Mouse (Mus musculus): ENCODE results near the gene St3gal3. TPM values are rescaled to one million over a fixed set of nuclear protein-coding genes. Genes with fewer than 3 reads are reported as not detected.

Gene St3gal3
- polyA plus RNA-seq, 1 experiment, result 8.9 TPM

DNA sequence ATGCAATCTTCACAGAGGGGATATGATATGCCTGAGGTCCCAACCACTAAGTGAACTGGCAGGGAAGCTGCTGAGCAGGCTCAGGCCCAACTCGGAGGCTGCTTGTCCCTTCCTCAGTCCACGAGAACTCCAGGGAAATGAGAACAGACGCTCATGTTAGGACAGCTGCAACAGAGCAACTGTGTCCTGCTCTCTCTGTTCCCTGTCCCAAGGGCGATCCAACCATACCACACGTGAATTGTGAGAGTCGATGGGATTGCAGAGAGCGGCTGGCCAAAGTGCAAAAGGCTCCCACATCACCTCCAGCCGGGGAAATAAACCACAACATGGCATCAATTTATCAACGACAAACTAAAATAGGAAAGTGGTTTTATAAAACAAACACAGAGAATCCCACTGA is 90.2 kb downstream of the St3gal3 start:
- no peaks in the 10 kb centered on the region for H3K36me3 ChIP-seq (ENCODE audit: control insufficient read depth, insufficient read depth, low read length)
- H3K27me3 ChIP-seq (ENCODE audit: control insufficient read depth, insufficient read depth, low read length), result no peaks in the 10 kb centered on the region
- H3K4me1 ChIP-seq (ENCODE audit: control insufficient read depth, insufficient read depth, insufficient read length), result no peaks in the 10 kb centered on the region
- H3K27ac ChIP-seq (ENCODE audit: insufficient read depth, low read length), result no peak overlapping the region
- TF ChIP-seq CTCF (IDR thresholded peaks at IDR 0.05; ENCODE audit: extremely low read depth, insufficient read depth, insufficient read length, insufficient replicate concordance) (no peak), POLR2A (IDR thresholded peaks at IDR 0.05; ENCODE audit: low read depth, low read length) (no peak)
- H3K4me3 ChIP-seq (ENCODE audit: extremely low read depth, insufficient read depth, insufficient read length), result no peak overlapping the region
- DNase-seq (ENCODE audit: low read depth in 1 of 2, low spot score in 2 of 2), result no peak
- 86% methylated on average over 9 of the region's 9 CpGs for WGBS

DNA sequence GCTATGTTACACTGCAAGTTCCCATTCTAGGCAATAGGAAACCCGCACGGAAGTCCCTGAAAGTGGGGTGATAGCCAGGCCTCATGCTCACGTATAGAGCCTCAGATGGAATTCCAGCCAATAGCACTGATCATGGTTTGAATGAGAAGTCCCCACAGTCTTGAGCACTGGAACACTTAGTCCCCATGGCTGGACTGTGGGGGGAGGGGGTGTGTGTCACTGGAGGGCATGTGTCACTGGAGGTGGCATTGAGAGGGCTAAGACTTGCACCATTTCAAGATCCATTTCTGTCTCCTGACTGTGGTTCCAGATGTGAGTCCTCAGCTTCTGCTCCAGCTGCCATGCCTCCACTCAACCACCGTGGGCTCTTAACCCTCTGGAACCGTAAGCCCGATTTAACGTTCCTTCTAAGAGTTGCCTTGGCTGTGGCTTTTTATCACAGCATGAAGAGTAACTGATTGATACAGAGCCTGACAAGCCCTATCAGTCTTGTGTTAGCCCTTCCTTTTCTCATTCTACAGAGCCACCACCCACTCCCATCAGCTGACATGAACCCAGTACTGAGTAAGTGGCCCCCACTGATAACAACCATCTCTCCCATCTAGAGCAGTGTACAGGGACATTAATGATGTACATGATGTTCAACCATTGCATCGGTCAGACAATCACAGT is 91.2 kb downstream of the St3gal3 start:
- WGBS, result 90% methylated on average over 8 of the region's 8 CpGs
- no peak for TF ChIP-seq POLR2A (IDR thresholded peaks at IDR 0.05; ENCODE audit: low read depth, low read length)
- no peak for TF ChIP-seq CTCF (IDR thresholded peaks at IDR 0.05; ENCODE audit: extremely low read depth, insufficient read depth, insufficient read length, insufficient replicate concordance)
- Histone ChIP-seq H3K27me3 (ENCODE audit: control insufficient read depth, insufficient read depth, low read length) (no peaks in the 10 kb centered on the region), H3K36me3 (ENCODE audit: control insufficient read depth, insufficient read depth, low read length) (no peaks in the 10 kb centered on the region), H3K4me1 (ENCODE audit: control insufficient read depth, insufficient read depth, insufficient read length) (no peaks in the 10 kb centered on the region), H3K4me3 (ENCODE audit: extremely low read depth, insufficient read depth, insufficient read length) (no peak overlapping the region), H3K27ac (ENCODE audit: insufficient read depth, low read length) (no peak overlapping the region)
- no peak for DNase-seq (ENCODE audit: low read depth in 1 of 2, low spot score in 2 of 2)

DNA sequence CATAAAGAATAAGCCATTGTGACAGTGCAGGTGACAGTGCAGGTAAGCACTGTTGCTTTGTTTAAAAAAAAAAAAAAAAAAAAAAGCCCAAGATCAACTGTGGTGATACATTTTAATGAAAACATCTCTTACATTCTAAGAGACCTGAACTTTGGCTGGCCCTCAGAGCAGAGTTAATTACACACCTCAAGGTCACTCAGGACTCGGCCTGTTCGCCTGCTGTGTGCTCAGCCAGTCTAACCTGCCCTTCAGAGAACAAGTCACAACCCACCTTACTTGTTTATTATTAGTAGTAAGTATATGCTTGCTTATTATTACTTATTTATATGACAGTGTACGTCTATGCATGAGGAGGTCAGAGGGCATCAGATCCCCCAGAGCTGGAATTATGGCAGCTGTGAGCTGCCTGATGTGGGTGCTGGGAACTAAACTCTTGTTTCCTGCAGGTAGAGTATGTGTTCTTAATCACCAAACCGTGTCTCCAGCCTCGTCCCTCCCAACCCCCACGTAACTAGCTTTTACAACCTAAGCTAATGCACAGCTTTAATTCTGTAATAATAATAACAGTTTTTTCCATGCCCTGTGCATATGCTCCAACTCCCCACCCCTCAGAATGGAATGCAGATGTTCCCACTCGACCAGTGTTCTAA is 91.9 kb downstream of the St3gal3 start:
- H3K36me3 ChIP-seq (ENCODE audit: control insufficient read depth, insufficient read depth, low read length), result no peaks in the 10 kb centered on the region
- no peak overlapping the region for H3K27ac ChIP-seq (ENCODE audit: insufficient read depth, low read length)
- TF ChIP-seq CTCF (IDR thresholded peaks at IDR 0.05; ENCODE audit: extremely low read depth, insufficient read depth, insufficient read length, insufficient replicate concordance) (no peak), POLR2A (IDR thresholded peaks at IDR 0.05; ENCODE audit: low read depth, low read length) (no peak)
- 84% methylated on average over 7 of the region's 7 CpGs for WGBS
- no peaks in the 10 kb centered on the region for H3K4me1 ChIP-seq (ENCODE audit: control insufficient read depth, insufficient read depth, insufficient read length)
- DNase-seq (ENCODE audit: low read depth in 1 of 2, low spot score in 2 of 2), result no peak
- H3K27me3 ChIP-seq (ENCODE audit: control insufficient read depth, insufficient read depth, low read length), result no peaks in the 10 kb centered on the region
- no peak overlapping the region for H3K4me3 ChIP-seq (ENCODE audit: extremely low read depth, insufficient read depth, insufficient read length)

DNA sequence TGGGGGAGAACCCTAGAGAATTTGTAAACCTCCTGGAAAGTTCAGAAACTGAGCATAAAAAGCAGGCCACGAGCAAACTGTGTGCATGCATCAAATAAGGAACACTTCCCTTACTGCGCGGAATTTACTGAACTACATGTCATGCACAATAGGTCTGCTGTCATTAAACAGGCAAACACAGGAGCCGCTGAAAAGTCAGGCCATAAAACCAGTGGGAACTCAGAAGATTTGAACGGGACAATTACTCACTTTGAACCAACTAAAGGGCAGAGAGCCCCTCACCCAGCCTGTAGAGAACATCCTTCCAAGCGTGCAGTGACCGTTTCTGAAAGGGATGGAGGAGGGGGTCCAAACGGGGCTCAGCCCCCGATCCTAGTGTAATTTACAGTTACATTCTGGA is 93.6 kb downstream of the St3gal3 start:
- Histone ChIP-seq H3K27ac (ENCODE audit: insufficient read depth, low read length) (no peak overlapping the region), H3K36me3 (ENCODE audit: control insufficient read depth, insufficient read depth, low read length) (no peaks in the 10 kb centered on the region), H3K27me3 (ENCODE audit: control insufficient read depth, insufficient read depth, low read length) (no peaks in the 10 kb centered on the region), H3K4me3 (ENCODE audit: extremely low read depth, insufficient read depth, insufficient read length) (no peak overlapping the region), H3K4me1 (ENCODE audit: control insufficient read depth, insufficient read depth, insufficient read length) (no peaks in the 10 kb centered on the region)
- TF ChIP-seq POLR2A (IDR thresholded peaks at IDR 0.05; ENCODE audit: low read depth, low read length) (no peak), CTCF (IDR thresholded peaks at IDR 0.05; ENCODE audit: extremely low read depth, insufficient read depth, insufficient read length, insufficient replicate concordance) (no peak)
- no peak for DNase-seq (ENCODE audit: low read depth in 1 of 2, low spot score in 2 of 2)
- 85% methylated on average over 9 of the region's 9 CpGs for WGBS

DNA sequence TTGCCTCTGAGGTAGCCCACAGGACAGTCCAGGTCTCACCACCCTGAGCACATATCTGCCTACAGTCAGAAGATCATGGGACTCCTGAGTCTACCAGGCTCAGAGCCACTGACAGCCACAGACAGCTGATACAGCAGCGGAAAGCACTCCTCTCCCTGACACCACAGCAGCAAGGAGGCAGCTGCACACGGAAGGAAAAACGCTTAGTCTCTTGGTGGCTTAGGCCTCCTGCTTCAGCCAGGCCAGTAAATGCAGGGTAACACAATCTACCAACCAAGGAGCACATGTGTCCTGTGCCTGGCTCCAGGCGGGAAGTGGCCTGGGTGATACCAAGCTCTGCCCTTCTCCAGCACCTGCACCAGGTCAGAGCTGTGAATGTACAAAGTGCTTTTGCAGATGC is 94.1 kb downstream of the St3gal3 start:
- Histone ChIP-seq H3K27me3 (ENCODE audit: control insufficient read depth, insufficient read depth, low read length) (no peaks in the 10 kb centered on the region), H3K4me1 (ENCODE audit: control insufficient read depth, insufficient read depth, insufficient read length) (no peaks in the 10 kb centered on the region), H3K27ac (ENCODE audit: insufficient read depth, low read length) (no peak overlapping the region), H3K36me3 (ENCODE audit: control insufficient read depth, insufficient read depth, low read length) (no peaks in the 10 kb centered on the region), H3K4me3 (ENCODE audit: extremely low read depth, insufficient read depth, insufficient read length) (no peak overlapping the region)
- no peak for TF ChIP-seq CTCF (IDR thresholded peaks at IDR 0.05; ENCODE audit: extremely low read depth, insufficient read depth, insufficient read length, insufficient replicate concordance)
- no peak for TF ChIP-seq POLR2A (IDR thresholded peaks at IDR 0.05; ENCODE audit: low read depth, low read length)
- no peak for DNase-seq (ENCODE audit: low read depth in 1 of 2, low spot score in 2 of 2)
- WGBS, result 87% methylated on average over 4 of the region's 4 CpGs

GRCm38 (mm10) chr4:118039964-118040363 is 94.8 kb downstream of the St3gal3 start:
- no peak for DNase-seq (ENCODE audit: low read depth in 1 of 2, low spot score in 2 of 2)
- Histone ChIP-seq H3K27ac (ENCODE audit: insufficient read depth, low read length) (no peak overlapping the region), H3K4me3 (ENCODE audit: extremely low read depth, insufficient read depth, insufficient read length) (no peak overlapping the region), H3K4me1 (ENCODE audit: control insufficient read depth, insufficient read depth, insufficient read length) (no peaks in the 10 kb centered on the region), H3K27me3 (ENCODE audit: control insufficient read depth, insufficient read depth, low read length) (no peaks in the 10 kb centered on the region), H3K36me3 (ENCODE audit: control insufficient read depth, insufficient read depth, low read length) (no peaks in the 10 kb centered on the region)
- WGBS, result 93% methylated on average over 5 of the region's 5 CpGs
- TF ChIP-seq POLR2A (IDR thresholded peaks at IDR 0.05; ENCODE audit: low read depth, low read length) (no peak), CTCF (IDR thresholded peaks at IDR 0.05; ENCODE audit: extremely low read depth, insufficient read depth, insufficient read length, insufficient replicate concordance) (no peak)

- no peak for TF ChIP-seq POLR2A (IDR thresholded peaks at IDR 0.05; ENCODE audit: low read depth, low read length)
- TF ChIP-seq CTCF (IDR thresholded peaks at IDR 0.05; ENCODE audit: extremely low read depth, insufficient read depth, insufficient read length, insufficient replicate concordance), result no peak
- WGBS, result 81% methylated on average over 1 of the region's 1 CpGs
- H3K4me3 ChIP-seq (ENCODE audit: extremely low read depth, insufficient read depth, insufficient read length), result no peak overlapping the region
- H3K27me3 ChIP-seq (ENCODE audit: control insufficient read depth, insufficient read depth, low read length), result no peaks in the 10 kb centered on the region
- no peak for DNase-seq (ENCODE audit: low read depth in 1 of 2, low spot score in 2 of 2)
- no peak overlapping the region for H3K27ac ChIP-seq (ENCODE audit: insufficient read depth, low read length)
- no peaks in the 10 kb centered on the region for H3K36me3 ChIP-seq (ENCODE audit: control insufficient read depth, insufficient read depth, low read length)
- no peaks in the 10 kb centered on the region for H3K4me1 ChIP-seq (ENCODE audit: control insufficient read depth, insufficient read depth, insufficient read length)
Observed at GRCm38 (mm10) chr4:118038023-118038422, 96.7 kb downstream of the St3gal3 start.
